Mouse (Mus musculus): ENCODE results near the gene Tnfsf13. TPM values are rescaled to one million over a fixed set of nuclear protein-coding genes. Genes with fewer than 3 reads are reported as not detected.

The Tnfsf13 gene
- polyA plus RNA-seq, 1 experiment from 2014 or later, result 0.45 TPM

- H3K4me1 ChIP-seq (ENCODE audit: control insufficient read depth, insufficient read depth, low read length), result peaks cover 15% of the 10 kb centered on the region
- peaks cover 36% of the 10 kb centered on the region for H3K36me3 ChIP-seq (ENCODE audit: control insufficient read depth, insufficient read depth)
- ATAC-seq (replicated peaks; ENCODE audit: extremely low read depth, insufficient read depth, low FRiP score), result no peak
- no peaks in the 10 kb centered on the region for H3K9me3 ChIP-seq (replicated peaks; ENCODE audit: control insufficient read depth, low read length)
- peak overlapping the region; percentile 76 for H3K4me2 ChIP-seq (ENCODE audit: low read depth, low read length)
- 64% methylated on average over 13 of the region's 13 CpGs for WGBS
- peak overlapping the region; percentile 75 for H3K4me3 ChIP-seq (ENCODE audit: low read length)
- H3K9ac ChIP-seq (ENCODE audit: low read length), result peak overlapping the region; percentile 76
- no peaks in the 10 kb centered on the region for H3K27me3 ChIP-seq (ENCODE audit: control insufficient read depth, insufficient read depth, low read length)
- H3K27ac ChIP-seq (ENCODE audit: low read length), result peak overlapping the region; percentile 98
Measured at GRCm38 (mm10) chr11:69662967-69663671, 22.5 kb downstream of the Tnfsf13 start.

GRCm38 (mm10) chr11:69662213-69662966 lies 23.2 kb downstream of the Tnfsf13 start, which contains the start of gene Mpdu1:
Gene Mpdu1 (minus strand): TSS chr11:69662642.
- ATAC-seq (replicated peaks; ENCODE audit: extremely low read depth, insufficient read depth, low FRiP score), result peak; percentile 96
- peaks cover 15% of the 10 kb centered on the region for H3K4me1 ChIP-seq (ENCODE audit: control insufficient read depth, insufficient read depth, low read length)
- whole genome bisulfite sequencing, result under 1% methylated on average over 48 of the region's 48 CpGs
- H3K4me2 ChIP-seq (ENCODE audit: low read depth, low read length), result peak within 1 kb of the TSS; percentile 76
- H3K27me3 ChIP-seq (ENCODE audit: control insufficient read depth, insufficient read depth, low read length), result no peaks in the 10 kb centered on the region
- peak within 1 kb of the TSS; percentile 76 for H3K9ac ChIP-seq (ENCODE audit: low read length)
- no peaks in the 10 kb centered on the region for H3K9me3 ChIP-seq (replicated peaks; ENCODE audit: control insufficient read depth, low read length)
- H3K36me3 ChIP-seq (ENCODE audit: control insufficient read depth, insufficient read depth), result peaks cover 36% of the 10 kb centered on the region
- H3K27ac ChIP-seq (ENCODE audit: low read length), result peak within 1 kb of the TSS; percentile 98
- H3K4me3 ChIP-seq (ENCODE audit: low read length), result peak within 1 kb of the TSS; percentile 75

- Histone ChIP-seq H3K27ac (ENCODE audit: low read length) (peak overlapping the region; percentile 98), H3K36me3 (ENCODE audit: control insufficient read depth, insufficient read depth) (peaks cover 38% of the 10 kb centered on the region), H3K9ac (ENCODE audit: low read length) (peak overlapping the region; percentile 76), H3K4me2 (ENCODE audit: low read depth, low read length) (peak overlapping the region; percentile 76), H3K4me1 (ENCODE audit: control insufficient read depth, insufficient read depth, low read length) (peaks cover 15% of the 10 kb centered on the region), H3K9me3 (replicated peaks; ENCODE audit: control insufficient read depth, low read length) (no peaks in the 10 kb centered on the region), H3K4me3 (ENCODE audit: low read length) (peak overlapping the region; percentile 75), H3K27me3 (ENCODE audit: control insufficient read depth, insufficient read depth, low read length) (no peaks in the 10 kb centered on the region)
- no peak for ATAC-seq (replicated peaks; ENCODE audit: extremely low read depth, insufficient read depth, low FRiP score)
- WGBS, result 62% methylated on average over 3 of the region's 3 CpGs
Measured at GRCm38 (mm10) chr11:69661221-69661881, 24.2 kb downstream of the Tnfsf13 start.

GRCm38 (mm10) chr11:69657462-69657881 lies 28.1 kb downstream of the Tnfsf13 start:
- ATAC-seq (replicated peaks; ENCODE audit: extremely low read depth, insufficient read depth, low FRiP score), result no peak
- H3K27ac ChIP-seq (ENCODE audit: low read length), result no peak overlapping the region
- 81% methylated on average over 15 of the region's 15 CpGs for WGBS

GRCm38 (mm10) chr11:69656617-69657461 lies 28.7 kb downstream of the Tnfsf13 start:
- Histone ChIP-seq H3K4me1 (ENCODE audit: control insufficient read depth, insufficient read depth, low read length) (peaks cover 12% of the 10 kb centered on the region), H3K27me3 (ENCODE audit: control insufficient read depth, insufficient read depth, low read length) (no peaks in the 10 kb centered on the region), H3K9me3 (replicated peaks; ENCODE audit: control insufficient read depth, low read length) (no peaks in the 10 kb centered on the region), H3K36me3 (ENCODE audit: control insufficient read depth, insufficient read depth) (peaks cover 38% of the 10 kb centered on the region), H3K27ac (ENCODE audit: low read length) (no peak overlapping the region), H3K9ac (ENCODE audit: low read length) (no peak overlapping the region), H3K4me2 (ENCODE audit: low read depth, low read length) (no peak overlapping the region), H3K4me3 (ENCODE audit: low read length) (no peak overlapping the region)
- WGBS, result 74% methylated on average over 10 of the region's 10 CpGs
- no peak for ATAC-seq (replicated peaks; ENCODE audit: extremely low read depth, insufficient read depth, low FRiP score)

More at GRCm38 (mm10) chr11:69657462-69657881, 28.1 kb downstream of the Tnfsf13 start:
- Histone ChIP-seq H3K9ac (ENCODE audit: low read length) (no peak overlapping the region), H3K36me3 (ENCODE audit: control insufficient read depth, insufficient read depth) (peaks cover 32% of the 10 kb centered on the region), H3K9me3 (replicated peaks; ENCODE audit: control insufficient read depth, low read length) (no peaks in the 10 kb centered on the region), H3K4me3 (ENCODE audit: low read length) (no peak overlapping the region), H3K4me1 (ENCODE audit: control insufficient read depth, insufficient read depth, low read length) (peaks cover 12% of the 10 kb centered on the region), H3K27me3 (ENCODE audit: control insufficient read depth, insufficient read depth, low read length) (no peaks in the 10 kb centered on the region), H3K4me2 (ENCODE audit: low read depth, low read length) (no peak overlapping the region)

- Histone ChIP-seq H3K4me1 (ENCODE audit: control insufficient read depth, insufficient read depth, low read length) (peaks cover 6% of the 10 kb centered on the region; the same call in 1 of the 2 replicates), H3K4me3 (ENCODE audit: low read length) (no peak overlapping the region), H3K27me3 (ENCODE audit: control insufficient read depth, insufficient read depth, low read length) (no peaks in the 10 kb centered on the region), H3K36me3 (ENCODE audit: control insufficient read depth, insufficient read depth) (peaks cover 44% of the 10 kb centered on the region), H3K4me2 (ENCODE audit: low read depth, low read length) (no peak overlapping the region), H3K27ac (ENCODE audit: low read length) (no peak overlapping the region), H3K9me3 (replicated peaks; ENCODE audit: control insufficient read depth, low read length) (no peaks in the 10 kb centered on the region), H3K9ac (ENCODE audit: low read length) (no peak overlapping the region)
- WGBS, result 80% methylated on average over 5 of the region's 5 CpGs
- ATAC-seq (replicated peaks; ENCODE audit: extremely low read depth, insufficient read depth, low FRiP score), result no peak
Measured at GRCm38 (mm10) chr11:69656065-69656455, 29.5 kb downstream of the Tnfsf13 start.

GRCm38 (mm10) chr11:69655264-69656064 lies 30.1 kb downstream of the Tnfsf13 start, which contains the start of gene Sox15:
Gene Sox15 (plus strand): TSS chr11:69655314.
- H3K4me1 ChIP-seq (ENCODE audit: control insufficient read depth, insufficient read depth, low read length), result peaks cover 6% of the 10 kb centered on the region; the same call in 1 of the 2 replicates
- H3K36me3 ChIP-seq (ENCODE audit: control insufficient read depth, insufficient read depth), result peaks cover 50% of the 10 kb centered on the region
- H3K4me2 ChIP-seq (ENCODE audit: low read depth, low read length), result peak within 1 kb of the TSS; percentile 39
- peak within 1 kb of the TSS; percentile 56 for H3K9ac ChIP-seq (ENCODE audit: low read length)
- no peak within 1 kb of the TSS for H3K4me3 ChIP-seq (ENCODE audit: low read length)
- WGBS, result 23% methylated on average over 34 of the region's 34 CpGs
- H3K27ac ChIP-seq (ENCODE audit: low read length), result 0 out of 2 replicates have a peak within 1 kb of the TSS, but pooled peaks have one; percentile 27
- no peaks in the 10 kb centered on the region for H3K9me3 ChIP-seq (replicated peaks; ENCODE audit: control insufficient read depth, low read length)
- ATAC-seq (replicated peaks; ENCODE audit: extremely low read depth, insufficient read depth, low FRiP score), result 0 out of 2 replicates have a peak, but pooled peaks have one; percentile 58
- H3K27me3 ChIP-seq (ENCODE audit: control insufficient read depth, insufficient read depth, low read length), result no peaks in the 10 kb centered on the region

All from heart, embryonic 16.5 days (tissue).